Mouse (Mus musculus) adipose tissue, adult 10 weeks (tissue): ENCODE data around the gene Cyp3a41b. TPM values are rescaled to one million over a fixed set of nuclear protein-coding genes. Genes with fewer than 3 reads are reported as not detected.

Source experiments
- polyA plus RNA-seq: library from polyadenylated mRNA; stranded (reverse); fragments of 350-450 nt; fragmentation: Illumina TruSeq; extraction: RNeasy Lipid Tissue Mini Kit (QIAGEN cat#74804); gene quantifications from one replicate; pipeline ENCODE4 v1.2.3, GENCODE M21; 2014; ENCODE audit warnings: low read depth, low replicate concordance

The Cyp3a41b gene
- polyA plus RNA-seq: not detected

GRCm38 (mm10) chr5:145584630-145585029 is at the start of gene Cyp3a41b:
Gene Cyp3a41b, minus strand, starts transcription at chr5:145584730.

Other genes starting within 250 kb of the Cyp3a41b start
- not detected for gene Cyp3a57, start 239.5 kb downstream of the Cyp3a41b start, polyA plus RNA-seq
- gene Cyp3a16, start 115.0 kb downstream of the Cyp3a41b start, polyA plus RNA-seq: not detected
- gene Cyp3a41a, start 135.4 kb upstream of the Cyp3a41b start, polyA plus RNA-seq: not detected
- not detected for gene Cyp3a44, start 221.1 kb upstream of the Cyp3a41b start, polyA plus RNA-seq